Mouse (Mus musculus) layer of hippocampus, postnatal 36 days (tissue): ENCODE measurements around the gene Ptprn2. TPM values are rescaled to one million over a fixed set of nuclear protein-coding genes. Genes with fewer than 3 reads are reported as not detected.
"Not testable (repeated sequence)": the region's sequence is repeated elsewhere in the genome, so short reads cannot be mapped to it uniquely, and the experiment has no call there.

Experiments
- DNase-seq, 2 experiments: peaks; one replicate each; pipeline ENCODE4 v3.0.0; 2022
- total RNA-seq, 2 experiments: library from RNA; stranded (reverse); gene quantifications; 2 replicates each; pipeline ENCODE4 v1.2.3; 2021

Ptprn2 gene
- total RNA-seq: 100 to 1,000 TPM; 281 to 298 TPM

DNA sequence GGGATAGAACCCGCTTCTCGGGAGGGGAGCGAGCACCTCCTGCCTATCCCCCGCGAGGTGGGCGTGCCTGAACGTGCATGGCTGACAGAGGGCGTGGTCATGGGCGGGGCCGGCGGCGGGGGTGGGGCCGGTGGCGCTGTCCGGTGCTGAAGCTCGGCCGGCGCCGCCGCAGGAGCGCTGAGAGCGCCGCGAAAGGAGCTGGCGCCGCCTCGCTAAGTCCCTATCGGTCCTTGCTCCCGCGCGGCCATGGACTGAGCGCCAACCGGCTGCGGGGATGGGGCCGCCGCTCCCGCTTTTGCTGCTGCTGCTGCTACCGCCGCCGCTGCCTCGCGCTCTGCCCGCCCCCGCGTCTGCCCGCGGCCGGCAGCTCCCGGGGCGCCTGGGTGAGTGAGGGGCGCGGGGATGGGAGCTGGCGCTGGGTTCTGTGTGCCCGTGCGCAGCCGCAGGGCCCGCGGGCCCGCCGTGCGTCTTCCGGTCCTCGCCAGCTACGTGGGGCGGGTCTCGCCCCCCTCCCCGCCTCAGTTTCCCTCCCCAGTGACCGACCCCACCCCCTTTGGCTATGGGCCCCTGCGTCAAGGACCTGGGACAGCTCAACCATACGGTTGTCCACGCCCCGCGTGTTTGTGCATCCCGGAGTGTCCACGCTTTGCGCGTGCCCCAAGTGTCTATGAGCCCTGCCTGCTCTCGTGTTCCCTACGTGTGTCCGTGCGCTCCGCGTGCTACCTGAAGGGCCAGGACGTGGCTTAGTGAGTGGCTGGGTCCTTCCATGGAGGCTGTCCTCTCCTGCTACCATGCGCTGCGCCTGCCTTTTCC lies at the start of gene Ptprn2:
Ptprn2 (plus strand) TSS at position 130 of the 813 bp plus-strand sequence.
- peak; percentile 75 for DNase-seq

DNA sequence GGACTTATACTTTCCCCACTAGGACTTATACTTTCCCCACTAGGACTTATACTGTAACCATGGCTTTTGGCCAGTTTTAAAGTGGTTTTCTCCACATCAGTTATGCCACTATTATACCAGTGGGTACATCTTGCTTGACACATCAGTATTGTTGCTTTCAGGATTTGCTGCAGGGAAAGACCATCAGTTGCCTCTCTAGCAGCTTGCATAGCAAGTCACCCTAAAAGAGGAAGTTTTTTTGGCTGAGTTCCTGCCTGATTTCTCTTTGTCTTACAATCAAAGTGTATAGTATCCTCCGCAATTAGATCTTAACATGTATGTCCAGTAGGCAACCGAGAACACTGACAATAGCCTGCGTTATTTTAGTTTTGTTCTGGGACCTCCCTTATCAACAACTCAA lies 49.4 kb upstream of the Ptprn2 start:
- no peak for DNase-seq

DNA sequence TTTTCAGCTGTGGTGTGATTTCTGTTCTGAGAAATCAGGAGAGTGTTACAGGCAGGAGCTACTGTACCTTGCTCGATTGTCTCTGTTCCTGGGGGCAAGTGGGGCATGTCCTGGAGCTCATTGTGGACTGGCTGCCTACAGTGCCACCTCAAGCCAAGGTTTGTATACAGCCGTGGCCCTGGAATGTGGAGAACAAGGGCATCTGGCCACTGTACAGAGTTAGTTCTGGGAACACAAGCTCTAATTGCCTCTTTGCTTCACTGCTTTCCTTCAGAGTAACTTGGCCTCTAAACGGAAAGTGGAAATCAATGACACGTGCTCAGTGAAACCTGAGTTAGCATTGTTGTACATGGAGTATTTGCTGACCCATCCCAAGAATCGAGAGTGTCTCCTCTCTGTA lies 46.9 kb upstream of the Ptprn2 start:
- DNase-seq: no peak

- no peak for DNase-seq
These were observed 43.3 kb upstream of the Ptprn2 start for GRCm38 (mm10) chr12:116442184-116442583.

GRCm38 (mm10) chr12:116449536-116449935 lies 36.0 kb upstream of the Ptprn2 start:
- no peak for DNase-seq

DNA sequence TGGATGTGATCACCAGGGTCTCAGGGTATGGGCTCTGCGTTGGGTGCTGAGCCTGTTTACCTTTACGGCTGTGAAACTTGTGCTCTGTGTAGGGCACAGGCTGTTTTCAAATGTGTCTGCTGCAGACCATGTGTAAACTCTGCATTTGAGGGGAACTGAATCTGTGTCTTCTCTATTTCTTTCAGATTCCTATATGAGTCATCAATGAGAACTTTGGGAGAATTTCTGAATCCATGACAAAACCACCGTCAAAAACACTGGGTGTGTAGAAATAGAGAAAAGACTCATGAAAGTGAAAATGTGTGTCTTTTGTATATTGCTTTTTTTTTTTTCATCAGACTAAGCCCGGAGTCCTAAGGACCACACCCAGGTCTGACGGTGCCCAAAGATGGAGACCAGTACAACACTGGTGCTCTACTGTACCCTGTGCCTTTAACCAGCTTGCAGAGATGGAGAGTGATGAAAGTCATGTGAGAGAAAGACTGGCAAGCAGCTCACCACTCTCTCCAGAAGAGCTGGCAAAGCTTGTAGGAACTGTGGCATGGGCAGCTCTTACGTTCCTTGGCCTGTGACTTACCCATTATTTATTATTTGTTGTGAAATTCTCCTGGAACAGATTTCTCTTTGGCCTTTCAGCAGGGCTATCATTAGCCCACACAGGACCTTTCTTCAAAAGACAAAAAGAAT lies 25.0 kb upstream of the Ptprn2 start:
- no peak for DNase-seq

- no peak for DNase-seq
These were observed 18.5 kb upstream of the Ptprn2 start for GRCm38 (mm10) chr12:116467030-116467429.

GRCm38 (mm10) chr12:116468348-116468747 lies 17.2 kb upstream of the Ptprn2 start:
- no peak for DNase-seq

DNA sequence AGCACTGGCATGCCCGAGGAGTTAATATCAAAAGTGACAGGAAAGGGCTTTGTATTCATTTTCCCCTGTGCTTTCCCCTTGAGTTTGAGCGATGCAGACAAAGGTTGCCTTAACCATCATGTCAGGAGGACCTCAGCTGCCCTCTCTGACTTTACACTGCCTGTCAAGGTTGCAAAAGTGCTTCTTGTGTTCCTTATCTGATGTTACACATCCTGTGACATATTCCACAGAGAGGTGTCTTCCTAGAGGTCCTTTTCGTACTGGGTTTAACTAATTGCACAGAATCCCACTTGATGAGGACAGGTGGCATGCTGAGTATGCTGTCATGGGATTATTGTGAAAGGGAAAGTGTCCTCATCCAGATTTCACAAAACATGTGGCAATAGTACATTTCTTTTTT lies 16.4 kb upstream of the Ptprn2 start:
- no peak for DNase-seq

GRCm38 (mm10) chr12:116473264-116473663 lies 12.3 kb upstream of the Ptprn2 start:
- no peak for DNase-seq

DNA sequence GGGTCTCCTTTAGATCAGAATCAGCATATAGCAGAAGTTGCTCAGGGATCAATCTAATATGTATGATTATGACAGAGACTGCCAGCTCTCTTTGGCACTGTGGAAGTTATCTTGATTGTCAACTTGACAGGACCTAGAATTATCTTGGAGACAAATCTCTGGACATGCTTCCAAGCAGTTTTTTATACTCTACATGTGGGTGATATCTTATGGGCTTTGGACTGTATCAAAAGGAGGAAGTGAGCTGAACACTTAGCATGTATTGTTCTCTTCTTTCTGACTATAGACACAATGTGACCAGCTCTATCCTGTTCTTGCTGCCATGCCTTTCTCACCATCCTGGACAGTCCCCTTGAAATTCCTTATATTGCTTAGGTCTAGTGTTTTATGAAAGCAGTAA lies 11.8 kb upstream of the Ptprn2 start:
- no peak for DNase-seq

GRCm38 (mm10) chr12:116474676-116475075 lies 10.8 kb upstream of the Ptprn2 start:
- DNase-seq: no peak

DNA sequence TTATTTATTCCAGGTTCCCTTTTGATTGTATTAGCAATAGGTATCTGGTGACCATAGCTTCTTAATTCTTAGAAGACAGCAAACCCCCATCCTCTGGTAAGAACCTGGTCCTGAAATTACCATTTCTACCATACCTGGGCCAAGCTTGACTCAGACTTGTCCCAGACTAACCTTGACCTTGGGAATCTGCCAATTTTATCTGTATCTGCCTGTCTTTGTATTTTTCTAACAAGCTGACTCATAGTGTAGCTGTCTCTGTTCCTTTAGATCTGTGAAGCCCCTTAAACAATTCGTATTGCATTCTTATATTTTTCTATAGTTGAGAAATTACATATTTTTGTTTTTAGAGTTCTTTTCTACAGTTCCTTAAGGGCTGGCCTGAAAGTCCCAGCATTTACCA lies 6.7 kb upstream of the Ptprn2 start:
- no peak for DNase-seq

GRCm38 (mm10) chr12:116481921-116482320 lies 3.6 kb upstream of the Ptprn2 start:
- DNase-seq: no peak

DNA sequence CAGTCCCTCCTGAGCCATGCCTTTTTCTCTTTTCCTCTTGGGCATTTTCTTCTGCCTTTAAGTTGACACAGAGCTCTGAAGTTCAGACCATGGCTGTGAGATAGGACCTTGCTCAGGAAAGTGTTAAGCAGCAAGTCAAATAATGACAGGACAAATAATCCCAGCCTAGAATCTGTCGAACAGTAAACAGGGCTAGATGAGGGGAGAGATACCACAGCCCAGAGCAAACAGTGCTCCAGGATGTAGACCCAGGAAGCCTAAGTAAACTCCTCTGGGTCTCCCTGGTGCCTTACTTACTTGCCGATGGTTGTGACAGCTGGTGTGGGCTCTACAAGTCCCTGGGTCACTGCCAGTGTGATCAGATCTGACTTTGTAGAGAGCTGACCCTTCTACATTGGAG lies 1.9 kb upstream of the Ptprn2 start:
- DNase-seq: no peak

DNA sequence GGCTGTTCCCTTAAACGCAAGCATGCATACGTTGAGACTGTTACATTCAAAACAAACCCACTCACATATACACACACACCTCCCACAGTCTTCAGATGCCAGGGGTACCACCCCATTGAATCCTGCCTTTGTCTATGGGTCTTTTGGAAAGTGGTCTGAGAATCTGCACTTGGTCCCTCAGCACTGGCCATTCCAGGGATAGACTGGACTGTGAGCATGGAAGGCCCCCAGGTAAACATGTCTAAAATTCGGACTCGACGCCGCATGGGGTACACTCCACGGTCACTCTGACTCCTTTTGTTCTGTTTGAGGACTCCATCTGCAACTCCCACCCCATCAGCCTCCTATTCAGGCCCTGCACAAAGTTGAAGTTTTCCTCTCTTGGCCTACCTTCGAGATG lies 529 bp upstream of the Ptprn2 start:
- no peak for DNase-seq

- DNase-seq: no peak
These were observed 847 bp downstream of the Ptprn2 start for GRCm38 (mm10) chr12:116486404-116486730.

GRCm38 (mm10) chr12:116488836-116489235 lies 3.3 kb downstream of the Ptprn2 start:
- peak in 1 of 2 experiments; percentile 30 for DNase-seq

DNA sequence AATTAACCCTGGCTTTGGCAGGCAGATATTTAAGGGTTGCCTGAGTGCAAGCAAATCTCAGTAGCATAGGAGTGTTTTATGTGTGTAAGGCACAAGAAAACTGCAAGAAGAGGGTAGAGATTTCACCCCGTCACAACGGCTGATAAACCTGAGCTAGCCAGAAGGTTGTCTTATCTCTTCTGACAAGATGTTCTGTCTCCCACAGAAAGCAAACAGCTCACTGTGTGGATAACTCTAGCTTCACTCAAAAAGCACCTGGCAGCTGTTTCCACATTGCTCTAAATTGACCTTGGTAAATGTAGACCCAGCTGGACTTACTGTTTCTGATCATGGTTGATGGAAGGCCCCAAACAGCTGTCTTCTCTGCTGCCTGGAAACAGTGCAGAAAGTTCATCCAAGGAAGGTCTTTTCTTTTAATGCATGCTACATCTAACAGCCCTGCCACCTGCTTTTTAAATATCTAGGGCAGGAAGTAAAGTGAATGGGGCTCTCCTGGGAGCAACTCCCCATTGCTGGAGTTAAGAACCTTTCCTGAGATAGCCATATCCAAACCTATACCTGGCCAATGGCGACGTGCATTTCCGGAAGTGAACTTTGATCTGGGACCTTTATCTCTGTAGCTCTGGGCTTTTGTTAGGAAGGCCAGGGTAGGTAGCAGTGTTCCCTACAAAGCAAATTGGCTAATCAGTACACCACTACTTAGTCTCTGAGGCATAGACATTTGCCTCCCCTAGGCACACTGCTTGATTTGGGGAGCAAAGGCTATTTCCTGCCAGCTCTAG lies 5.2 kb downstream of the Ptprn2 start:
- DNase-seq: no peak

GRCm38 (mm10) chr12:116498666-116499065 lies 13.1 kb downstream of the Ptprn2 start:
- no peak for DNase-seq

DNA sequence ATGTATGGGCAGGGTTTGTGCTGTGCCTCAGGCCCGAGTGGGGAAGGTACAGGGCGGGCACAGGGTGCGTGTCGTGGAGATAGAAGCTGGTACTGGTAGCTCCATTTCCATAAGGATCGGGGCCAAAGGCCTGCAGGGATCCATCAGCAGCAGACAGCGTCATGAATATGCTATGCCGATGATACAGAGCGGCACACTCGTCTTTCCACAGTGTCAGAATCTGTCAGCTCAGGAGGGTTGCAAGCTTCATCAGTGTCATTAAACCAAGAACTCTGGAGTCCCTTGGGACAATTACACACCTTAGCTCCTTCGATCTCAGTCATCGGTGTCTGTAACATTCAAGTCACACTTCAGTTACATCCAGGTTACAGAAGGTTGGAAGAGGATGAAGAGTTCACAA lies 15.1 kb downstream of the Ptprn2 start:
- DNase-seq: no peak

GRCm38 (mm10) chr12:116512482-116512881 lies 27.0 kb downstream of the Ptprn2 start:
- no peak for DNase-seq

- not testable (repeated sequence) for DNase-seq
These were observed 28.3 kb downstream of the Ptprn2 start for GRCm38 (mm10) chr12:116513788-116514187.
